Mouse (Mus musculus): ENCODE measurements around the gene Atp2b4.

Atp2b4 gene

GRCm38 (mm10) chr1:133800948-133801393 is at the start of gene Atp2b4:
TSS of gene Atp2b4 (minus strand) at chr1:133801041.
- DNase-seq = peak; percentile 95

- DNase-seq = no peak
These were observed 43.9 kb upstream of the Atp2b4 start for GRCm38 (mm10) chr1:133844734-133845133.

GRCm38 (mm10) chr1:133843900-133844299 is 43.1 kb upstream of the Atp2b4 start:
- DNase-seq = no peak

GRCm38 (mm10) chr1:133843370-133843769 is 42.5 kb upstream of the Atp2b4 start:
- no peak for DNase-seq

- DNase-seq = no peak
These were observed 41.4 kb upstream of the Atp2b4 start for GRCm38 (mm10) chr1:133842074-133842725.

GRCm38 (mm10) chr1:133841171-133841926 is 40.5 kb upstream of the Atp2b4 start:
- no peak for DNase-seq

GRCm38 (mm10) chr1:133840530-133840929 is 39.7 kb upstream of the Atp2b4 start:
- no peak for DNase-seq

- DNase-seq = peak; percentile 12
These were observed 33.5 kb upstream of the Atp2b4 start for GRCm38 (mm10) chr1:133834309-133834708.

- no peak for DNase-seq
These were observed 31.9 kb upstream of the Atp2b4 start for GRCm38 (mm10) chr1:133832781-133833180.

- DNase-seq = no peak
These were observed 25.4 kb upstream of the Atp2b4 start for GRCm38 (mm10) chr1:133826193-133826592.

GRCm38 (mm10) chr1:133825543-133825942 is 24.7 kb upstream of the Atp2b4 start:
- DNase-seq = no peak

GRCm38 (mm10) chr1:133825140-133825539 is 24.3 kb upstream of the Atp2b4 start:
- no peak for DNase-seq

GRCm38 (mm10) chr1:133821144-133821543 is 20.3 kb upstream of the Atp2b4 start:
- no peak for DNase-seq

GRCm38 (mm10) chr1:133820100-133820499 is 19.3 kb upstream of the Atp2b4 start:
- DNase-seq = no peak

GRCm38 (mm10) chr1:133818531-133818930 is 17.7 kb upstream of the Atp2b4 start:
- DNase-seq = no peak

- DNase-seq = no peak
These were observed 15.1 kb upstream of the Atp2b4 start for GRCm38 (mm10) chr1:133815747-133816491.

GRCm38 (mm10) chr1:133809376-133809775 is 8.5 kb upstream of the Atp2b4 start:
- DNase-seq = no peak

- DNase-seq = no peak
These were observed 7.2 kb upstream of the Atp2b4 start for GRCm38 (mm10) chr1:133808020-133808419.

GRCm38 (mm10) chr1:133801743-133802142 is 902 bp upstream of the Atp2b4 start:
- no peak for DNase-seq

GRCm38 (mm10) chr1:133800512-133800911 is 329 bp downstream of the Atp2b4 start:
- peak; percentile 17 for DNase-seq

GRCm38 (mm10) chr1:133799686-133800445 is 975 bp downstream of the Atp2b4 start:
- DNase-seq = no peak

- DNase-seq = no peak
These were observed 1.9 kb downstream of the Atp2b4 start for GRCm38 (mm10) chr1:133798821-133799415.
